Mouse (Mus musculus) neural tube, embryonic 10.5 days (tissue): ENCODE measurements around the gene Drc7.

Experiments
- DNase-seq: peaks from one replicate; pipeline ENCODE4 v3.0.0-alpha.2; 2017; ENCODE audit warnings: low spot score; ENCODE audit errors: extremely low spot score

Drc7 gene

DNA sequence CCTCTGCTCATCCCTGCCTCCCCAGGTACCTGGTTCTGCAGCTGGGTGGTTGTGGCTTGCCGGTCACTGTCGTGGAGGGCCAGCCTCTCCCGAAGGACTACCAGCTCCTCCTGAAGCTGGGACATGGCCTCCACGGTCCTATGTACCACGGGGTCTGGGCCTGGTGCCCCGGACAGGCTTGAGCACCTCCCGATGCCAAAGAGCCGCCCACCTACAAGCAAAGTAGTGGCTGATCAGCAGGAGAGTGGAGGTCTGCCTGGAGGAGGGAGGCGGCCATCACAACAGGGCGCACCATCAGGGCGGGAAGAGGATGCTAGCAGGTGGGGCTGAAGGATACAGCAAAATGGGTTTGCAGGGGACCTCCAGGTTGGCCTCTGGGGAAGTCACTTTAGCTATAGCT is 71.6 kb downstream of the Drc7 start:
- DNase-seq = no peak

DNA sequence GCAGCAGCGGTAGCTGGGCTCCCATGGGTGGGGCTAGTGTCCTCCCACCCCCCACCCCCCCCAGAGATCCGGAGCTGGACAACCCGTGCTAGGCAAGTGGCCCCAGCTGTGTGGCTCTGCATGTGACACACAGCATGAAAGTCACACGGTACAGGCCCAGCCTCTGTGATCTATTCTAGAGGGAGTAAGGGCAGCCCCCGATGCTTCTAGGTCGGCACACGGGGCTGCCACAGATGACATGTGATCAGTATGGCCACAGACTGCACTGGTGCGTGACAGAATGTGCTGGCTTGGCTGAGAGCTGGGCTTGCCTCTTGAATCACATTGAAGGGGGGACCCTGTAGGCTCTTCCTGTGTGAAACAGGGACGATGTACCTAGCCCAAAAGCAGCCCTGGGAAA is 72.8 kb downstream of the Drc7 start:
- DNase-seq = no peak
